Mouse (Mus musculus): ENCODE results near the gene Ces2e. TPM values are rescaled to one million over a fixed set of nuclear protein-coding genes. Genes with fewer than 3 reads are reported as not detected.
"Not testable (repeated sequence)": the region's sequence is repeated elsewhere in the genome, so short reads cannot be mapped to it uniquely, and the experiment has no call there.

Ces2e gene
- polyA plus RNA-seq (2012; ENCODE audit: insufficient read depth, low replicate concordance) = 0.20 TPM in 1 of 2 replicates, not detected in the other

GRCm38 (mm10) chr8:104925972-104926596 lies at the start of gene Ces2e:
Ces2e (plus strand) TSS chr8:104926260.
- H3K4me3 ChIP-seq (replicated peaks) = no peak within 1 kb of the TSS
- TF ChIP-seq FLI1 (IDR thresholded peaks at IDR 0.05; ENCODE audit: low read length) (no peak), GATA1 (IDR thresholded peaks at IDR 0.05; ENCODE audit: borderline replicate concordance, low read length) (no peak)
- H3K4me1 ChIP-seq = peaks cover 7% of the 10 kb centered on the region; the same call in 1 of the 2 replicates
- H3K36me3 ChIP-seq (replicated peaks; ENCODE audit: low read length) = no peaks in the 10 kb centered on the region
- no peaks in the 10 kb centered on the region; the same call in 1 of the 2 replicates for H3K9me3 ChIP-seq
- peaks cover 6% of the 10 kb centered on the region for H3K27me3 ChIP-seq (replicated peaks)

DNA sequence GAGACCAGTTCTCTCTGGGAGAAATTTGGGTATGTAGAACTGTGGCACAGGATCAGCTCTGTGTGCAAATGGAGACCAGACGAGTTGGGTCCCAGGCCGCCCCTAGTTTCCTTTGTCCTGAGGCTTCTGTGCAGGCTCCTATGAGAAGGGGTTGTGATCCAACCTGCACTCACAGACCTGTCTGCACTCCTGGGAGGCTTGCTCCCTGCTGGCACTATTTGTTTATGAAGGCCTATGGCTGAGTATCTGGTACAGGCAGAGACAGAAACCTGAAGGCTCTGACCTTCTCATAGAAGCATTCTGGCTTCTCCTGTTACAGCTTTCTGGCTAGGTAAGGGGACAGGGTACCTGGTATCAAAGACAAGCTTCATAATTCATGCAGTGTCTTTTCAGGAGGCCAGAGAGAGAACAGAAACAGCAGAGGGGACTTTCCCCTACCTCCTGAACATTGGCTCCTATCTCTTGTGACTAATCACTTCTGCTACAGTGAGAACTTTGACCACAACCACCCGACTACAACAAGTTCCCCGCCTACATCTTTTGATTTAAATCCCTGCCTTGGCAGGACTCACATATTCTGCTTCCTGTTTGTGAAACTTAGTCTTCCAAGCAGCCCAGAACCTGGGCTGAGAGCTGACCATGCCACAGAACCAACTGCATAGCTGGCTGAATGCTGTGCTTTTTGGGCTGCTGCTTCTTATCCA lies 39.7 kb upstream of the Ces2e start:
- H3K36me3 ChIP-seq (replicated peaks; ENCODE audit: low read length); H3K9me3 ChIP-seq; H3K4me1 ChIP-seq; H3K27me3 ChIP-seq (replicated peaks); H3K4me3 ChIP-seq (replicated peaks): not testable (repeated sequence)

- H3K4me3 ChIP-seq (replicated peaks) = no peak overlapping the region
- TF ChIP-seq FLI1 (IDR thresholded peaks at IDR 0.05; ENCODE audit: low read length) (no peak), GATA1 (IDR thresholded peaks at IDR 0.05; ENCODE audit: borderline replicate concordance, low read length) (no peak)
- H3K4me1 ChIP-seq = no peaks in the 10 kb centered on the region
- no peaks in the 10 kb centered on the region for H3K27me3 ChIP-seq (replicated peaks)
- H3K36me3 ChIP-seq (replicated peaks; ENCODE audit: low read length) = no peaks in the 10 kb centered on the region
- H3K9me3 ChIP-seq = no peaks in the 10 kb centered on the region
Measured at GRCm38 (mm10) chr8:104901746-104902145, 24.3 kb upstream of the Ces2e start.

DNA sequence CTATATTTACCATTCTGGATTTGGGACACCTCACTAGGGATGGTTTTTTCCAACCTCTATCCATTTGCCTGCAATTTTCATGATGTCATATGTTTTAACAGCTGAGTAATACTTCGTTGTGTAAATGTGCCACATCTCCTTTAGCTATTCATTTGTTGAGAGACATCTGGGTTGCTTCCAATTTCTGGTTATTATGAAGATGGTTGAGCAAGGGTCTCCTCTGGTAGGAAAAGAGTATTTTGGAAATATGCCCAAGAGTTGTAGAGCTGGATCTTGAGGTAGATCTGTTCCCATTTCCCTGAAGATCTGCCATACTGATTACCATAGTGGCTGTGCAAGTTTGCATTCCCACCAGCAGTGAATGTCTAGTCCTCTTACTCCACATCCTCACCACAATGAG lies 18.9 kb upstream of the Ces2e start:
- Histone ChIP-seq H3K9me3 (no peaks in the 10 kb centered on the region), H3K27me3 (replicated peaks) (no peaks in the 10 kb centered on the region), H3K4me3 (replicated peaks) (no peak overlapping the region), H3K36me3 (replicated peaks; ENCODE audit: low read length) (no peaks in the 10 kb centered on the region), H3K4me1 (no peaks in the 10 kb centered on the region)
- no peak for TF ChIP-seq GATA1 (IDR thresholded peaks at IDR 0.05; ENCODE audit: borderline replicate concordance, low read length)
- TF ChIP-seq FLI1 (IDR thresholded peaks at IDR 0.05; ENCODE audit: low read length) = no peak

DNA sequence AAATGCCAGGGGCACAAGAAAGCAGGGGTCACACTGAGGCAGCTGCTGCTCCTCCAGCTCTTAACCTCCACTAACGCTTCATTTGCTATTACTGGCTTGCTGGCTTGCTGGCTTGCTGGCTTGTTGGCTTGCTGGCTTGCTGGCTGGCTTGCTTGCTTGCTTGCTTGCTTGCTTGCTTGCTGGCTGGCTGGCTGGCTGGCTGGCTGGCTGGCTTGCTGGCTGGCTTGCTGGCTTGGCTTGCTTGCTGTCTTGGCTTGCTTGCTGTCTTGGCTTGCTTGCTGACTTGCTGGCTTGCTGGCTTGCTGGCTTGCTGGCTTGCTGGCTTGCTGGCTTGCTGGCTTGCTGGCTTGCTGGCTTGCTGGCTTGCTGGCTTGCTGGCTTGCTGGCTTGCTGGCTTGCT lies 17.0 kb upstream of the Ces2e start:
- H3K36me3 ChIP-seq (replicated peaks; ENCODE audit: low read length); H3K4me3 ChIP-seq (replicated peaks); H3K4me1 ChIP-seq; H3K27me3 ChIP-seq (replicated peaks); H3K9me3 ChIP-seq: not testable (repeated sequence)

DNA sequence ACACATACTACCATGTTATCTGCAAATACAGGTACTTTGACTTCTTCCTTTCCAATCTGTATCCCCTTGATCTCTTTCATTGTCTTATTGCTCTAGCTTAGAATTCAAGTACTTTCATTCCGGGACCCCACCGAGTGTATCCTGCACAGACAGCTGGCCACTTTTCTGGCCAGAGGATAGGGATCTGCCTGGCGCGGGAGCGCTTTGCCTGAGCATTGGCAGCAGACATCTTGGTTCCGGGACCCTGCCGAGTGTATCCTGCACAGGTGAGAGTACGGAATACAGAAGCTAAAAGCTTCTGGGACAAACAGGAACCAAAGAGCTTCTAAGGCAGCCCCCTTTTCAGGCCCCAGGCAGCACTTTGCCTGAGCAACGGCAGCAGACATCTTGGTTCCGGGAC lies 16.4 kb upstream of the Ces2e start:
- H3K9me3 ChIP-seq; H3K27me3 ChIP-seq (replicated peaks); H3K4me3 ChIP-seq (replicated peaks); H3K36me3 ChIP-seq (replicated peaks; ENCODE audit: low read length); H3K4me1 ChIP-seq: not testable (repeated sequence)

DNA sequence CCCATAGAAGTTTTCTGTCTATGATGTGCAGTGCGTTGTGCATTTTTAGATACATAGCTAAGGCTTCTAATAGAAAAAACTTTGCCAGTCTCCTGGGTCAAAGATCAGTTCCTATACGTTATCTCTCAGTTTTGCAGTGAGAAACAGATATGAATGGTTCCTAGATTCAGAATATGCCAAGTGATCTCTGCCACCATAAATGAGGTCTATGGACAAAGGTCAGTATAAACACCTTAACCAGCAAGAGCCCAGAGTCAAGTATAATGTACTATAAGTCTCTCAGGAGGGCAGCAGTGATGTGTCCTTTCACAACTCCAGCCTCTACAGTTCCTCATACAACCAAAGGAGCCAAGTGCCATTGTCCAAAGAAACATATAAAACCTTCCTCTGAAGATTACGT lies 1.2 kb downstream of the Ces2e start:
- H3K4me3 ChIP-seq (replicated peaks) = no peak overlapping the region
- H3K27me3 ChIP-seq (replicated peaks) = peaks cover 6% of the 10 kb centered on the region
- no peaks in the 10 kb centered on the region; the same call in 1 of the 2 replicates for H3K9me3 ChIP-seq
- no peaks in the 10 kb centered on the region for H3K36me3 ChIP-seq (replicated peaks; ENCODE audit: low read length)
- H3K4me1 ChIP-seq = peaks cover 7% of the 10 kb centered on the region; the same call in 1 of the 2 replicates
- TF ChIP-seq GATA1 (IDR thresholded peaks at IDR 0.05; ENCODE audit: borderline replicate concordance, low read length) = no peak
- TF ChIP-seq FLI1 (IDR thresholded peaks at IDR 0.05; ENCODE audit: low read length) = no peak

DNA sequence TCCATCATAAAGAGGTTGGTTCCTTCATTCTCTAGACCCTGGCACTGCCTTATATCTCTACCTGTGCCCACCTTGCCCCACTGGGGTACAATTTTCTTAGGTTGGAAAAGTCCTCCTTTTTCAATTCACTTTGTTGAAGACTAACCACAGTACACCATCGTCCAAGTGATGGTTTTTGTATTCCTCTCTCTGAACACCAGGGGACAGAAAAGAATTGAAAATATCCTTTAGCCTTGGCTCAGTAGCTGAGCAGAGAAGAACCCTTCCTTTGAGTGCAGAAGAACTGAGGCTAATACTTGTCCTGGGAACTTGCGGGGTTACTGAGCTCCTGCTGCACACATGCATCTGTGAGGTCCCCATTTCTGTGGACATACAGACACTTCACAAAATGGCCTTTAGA lies 18.6 kb downstream of the Ces2e start:
- no peak for TF ChIP-seq FLI1 (IDR thresholded peaks at IDR 0.05; ENCODE audit: low read length)
- no peak for TF ChIP-seq GATA1 (IDR thresholded peaks at IDR 0.05; ENCODE audit: borderline replicate concordance, low read length)
- Histone ChIP-seq H3K9me3 (no peaks in the 10 kb centered on the region), H3K27me3 (replicated peaks) (peaks cover 10% of the 10 kb centered on the region), H3K4me3 (replicated peaks) (no peak overlapping the region), H3K4me1 (no peaks in the 10 kb centered on the region), H3K36me3 (replicated peaks; ENCODE audit: low read length) (no peaks in the 10 kb centered on the region)

GRCm38 (mm10) chr8:104947056-104947455 lies 21.0 kb downstream of the Ces2e start, which contains the start of gene Ces2f:
Ces2f (plus strand) TSS chr8:104947356.
- peaks cover 5% of the 10 kb centered on the region for H3K27me3 ChIP-seq (replicated peaks)

GRCm38 (mm10) chr8:104949031-104949430 lies 23.0 kb downstream of the Ces2e start:
- Histone ChIP-seq H3K9me3 (no peaks in the 10 kb centered on the region), H3K36me3 (replicated peaks; ENCODE audit: low read length) (no peaks in the 10 kb centered on the region), H3K27me3 (replicated peaks) (peaks cover 5% of the 10 kb centered on the region), H3K4me3 (replicated peaks) (no peak overlapping the region), H3K4me1 (no peaks in the 10 kb centered on the region)
- TF ChIP-seq GATA1 (IDR thresholded peaks at IDR 0.05; ENCODE audit: borderline replicate concordance, low read length) = no peak
- TF ChIP-seq FLI1 (IDR thresholded peaks at IDR 0.05; ENCODE audit: low read length) = no peak

More at GRCm38 (mm10) chr8:104947056-104947455, 21.0 kb downstream of the Ces2e start, which contains the start of gene Ces2f:
- TF ChIP-seq FLI1 (IDR thresholded peaks at IDR 0.05; ENCODE audit: low read length) (no peak), GATA1 (IDR thresholded peaks at IDR 0.05; ENCODE audit: borderline replicate concordance, low read length) (no peak)
- H3K9me3 ChIP-seq = no peaks in the 10 kb centered on the region
- H3K4me1 ChIP-seq = no peaks in the 10 kb centered on the region
- no peak within 1 kb of the TSS for H3K4me3 ChIP-seq (replicated peaks)
- no peaks in the 10 kb centered on the region for H3K36me3 ChIP-seq (replicated peaks; ENCODE audit: low read length)

All from megakaryocyte, embryonic 14.5 days (primary cell).